Mouse (Mus musculus) cerebellum, adult 11-12 months (tissue): ENCODE data around the gene Ppp1r17.

Experiments
- DNase-seq: peaks from one replicate; pipeline ENCODE4 v3.0.0; 2022

The Ppp1r17 gene

DNA sequence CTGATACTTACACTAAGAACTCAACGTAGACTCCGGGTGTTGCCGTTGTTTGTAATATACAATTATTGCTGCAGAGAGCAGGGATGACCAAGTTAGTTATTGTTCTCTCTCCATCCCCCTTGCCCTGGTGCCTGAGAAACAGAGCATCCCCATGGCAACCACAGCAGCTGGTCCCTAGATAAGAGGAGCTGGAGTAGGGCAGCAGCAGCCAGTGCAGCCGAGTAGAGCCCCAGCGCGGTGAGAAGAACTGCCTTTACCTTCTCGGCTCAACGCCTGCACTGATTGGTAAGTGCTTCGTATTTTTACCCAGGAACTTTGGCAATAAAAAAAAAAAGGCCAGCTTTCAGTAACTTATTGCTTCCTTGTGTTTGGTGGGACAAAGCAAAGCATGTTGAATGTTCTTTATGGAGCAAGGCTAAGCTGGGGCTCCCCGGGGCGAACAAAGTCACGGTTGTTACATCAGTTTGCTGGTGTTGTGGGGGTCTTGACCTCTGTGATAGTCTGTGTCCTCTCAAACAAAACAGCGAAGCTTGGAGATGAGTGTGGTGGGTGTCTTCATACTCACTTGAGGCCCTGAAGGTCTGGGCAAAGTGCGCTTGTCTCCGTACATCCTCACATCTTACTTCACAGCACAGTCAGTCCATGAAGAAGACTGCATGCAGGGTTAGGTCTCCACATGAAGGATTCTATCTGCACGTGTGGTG is at the start of gene Ppp1r17:
TSS of gene Ppp1r17 (plus strand) at position 207 of the 704 bp plus-strand sequence.
- no peak for DNase-seq

- no peak for DNase-seq
Measured at GRCm38 (mm10) chr6:55972998-55973397, 44.3 kb upstream of the Ppp1r17 start.

- no peak for DNase-seq
Measured at GRCm38 (mm10) chr6:55979766-55980165, 37.5 kb upstream of the Ppp1r17 start.

- no peak for DNase-seq
Measured at GRCm38 (mm10) chr6:56008711-56009110, 8.6 kb upstream of the Ppp1r17 start.

DNA sequence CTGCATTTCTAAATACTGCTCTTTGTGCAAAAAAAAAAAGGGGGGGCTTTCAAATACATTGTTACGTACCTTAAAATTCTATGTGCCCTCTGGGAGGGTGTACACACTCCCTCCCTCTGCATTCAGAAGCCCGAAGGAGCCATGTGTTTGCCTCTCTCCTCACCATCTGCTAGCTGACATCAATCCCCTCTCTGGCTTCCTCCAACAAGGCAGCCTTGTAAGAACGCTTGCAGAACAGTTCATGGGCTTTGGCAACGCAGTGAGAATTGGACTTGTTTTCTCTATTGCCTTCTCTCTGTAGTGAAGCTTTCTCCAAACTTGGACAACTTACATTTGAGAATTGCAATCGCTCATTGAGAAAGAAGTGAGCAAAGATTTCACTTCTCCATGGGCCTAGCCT is 4.9 kb upstream of the Ppp1r17 start:
- no peak for DNase-seq

GRCm38 (mm10) chr6:56019632-56020031 is 2.3 kb downstream of the Ppp1r17 start:
- no peak for DNase-seq

GRCm38 (mm10) chr6:56025533-56025932 is 8.2 kb downstream of the Ppp1r17 start:
- no peak for DNase-seq

- no peak for DNase-seq
Measured at GRCm38 (mm10) chr6:56027318-56027717, 10.0 kb downstream of the Ppp1r17 start.

DNA sequence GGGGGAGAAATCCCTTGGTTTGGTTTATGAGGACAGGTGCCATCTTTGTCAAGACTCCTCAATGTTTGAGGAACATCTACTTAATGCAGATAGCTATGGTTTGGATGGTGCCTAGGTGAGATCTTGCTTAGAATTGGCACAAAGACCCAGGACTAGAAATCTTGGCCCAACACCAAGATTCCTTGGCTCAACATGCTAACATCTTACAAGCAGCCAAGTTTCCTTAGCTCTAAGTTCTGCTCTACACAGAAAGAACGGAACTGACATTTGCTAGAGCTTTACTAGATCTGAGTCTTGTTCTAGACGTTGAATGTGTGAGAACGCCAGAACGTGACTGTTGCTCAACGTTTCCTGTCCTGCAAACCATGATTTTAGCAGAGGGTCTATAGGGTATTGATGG is 10.7 kb downstream of the Ppp1r17 start:
- no peak for DNase-seq

DNA sequence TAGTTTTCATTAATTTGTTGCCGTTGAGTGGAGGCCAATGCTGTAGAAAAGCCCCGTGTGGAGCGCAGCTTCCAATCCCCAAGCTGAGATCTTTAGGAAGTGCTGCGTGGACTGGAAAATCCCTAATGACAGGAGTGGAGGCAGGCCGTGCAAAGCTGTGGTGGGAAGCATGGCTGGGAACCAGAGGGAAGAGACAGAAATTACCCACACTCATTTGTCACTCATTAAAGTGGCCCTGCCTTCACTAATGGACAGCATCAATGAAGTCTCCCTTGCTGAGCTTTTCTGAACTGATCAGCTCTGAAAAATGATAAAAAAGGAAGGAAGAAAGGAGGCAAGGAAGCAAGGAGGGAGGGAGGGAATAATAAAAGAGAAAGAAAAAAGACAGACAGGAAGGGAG is 12.7 kb downstream of the Ppp1r17 start:
- DNase-seq: no peak

GRCm38 (mm10) chr6:56032231-56032630 is 14.9 kb downstream of the Ppp1r17 start:
- no peak for DNase-seq

DNA sequence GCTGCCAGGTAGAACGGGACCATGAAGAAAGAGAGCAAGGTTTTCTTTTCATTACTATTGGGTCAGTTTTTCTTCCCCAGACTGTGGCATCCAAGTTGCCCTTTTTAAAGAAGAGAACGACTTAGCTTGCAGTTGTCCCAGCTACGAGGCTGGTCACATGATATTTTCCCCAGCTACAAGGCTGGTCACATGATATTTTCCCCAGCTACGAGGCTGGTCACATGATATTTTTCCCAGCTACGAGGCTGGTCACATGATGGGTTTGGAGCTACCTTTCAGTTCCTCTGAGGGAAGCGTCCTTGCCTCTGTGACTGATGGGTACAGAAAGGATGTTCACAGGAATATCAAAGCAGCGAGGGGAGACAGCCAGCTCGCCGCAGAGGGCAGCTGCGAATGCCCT is 17.8 kb downstream of the Ppp1r17 start:
- DNase-seq: no peak

GRCm38 (mm10) chr6:56039476-56040055 is 22.3 kb downstream of the Ppp1r17 start:
- no peak for DNase-seq

DNA sequence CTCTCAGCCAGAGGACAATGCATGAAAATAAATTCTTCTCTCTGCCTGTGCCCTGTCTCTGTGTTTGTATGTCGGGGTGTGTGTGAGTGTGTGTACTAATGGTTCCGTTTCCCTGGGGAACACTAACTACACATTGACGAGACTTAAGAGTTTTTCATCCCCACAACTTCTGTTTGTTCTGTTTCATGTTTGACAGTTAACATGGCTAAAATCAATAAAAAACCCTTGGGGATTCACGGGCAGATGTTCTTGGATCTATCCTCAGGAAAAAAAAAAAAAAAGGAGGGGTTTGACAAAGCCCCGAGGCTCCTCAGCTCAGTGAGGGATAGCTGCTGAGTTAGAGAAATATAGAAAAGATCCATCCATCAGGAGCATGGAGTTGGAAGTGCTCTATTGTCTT is 27.0 kb downstream of the Ppp1r17 start:
- DNase-seq: no peak

DNA sequence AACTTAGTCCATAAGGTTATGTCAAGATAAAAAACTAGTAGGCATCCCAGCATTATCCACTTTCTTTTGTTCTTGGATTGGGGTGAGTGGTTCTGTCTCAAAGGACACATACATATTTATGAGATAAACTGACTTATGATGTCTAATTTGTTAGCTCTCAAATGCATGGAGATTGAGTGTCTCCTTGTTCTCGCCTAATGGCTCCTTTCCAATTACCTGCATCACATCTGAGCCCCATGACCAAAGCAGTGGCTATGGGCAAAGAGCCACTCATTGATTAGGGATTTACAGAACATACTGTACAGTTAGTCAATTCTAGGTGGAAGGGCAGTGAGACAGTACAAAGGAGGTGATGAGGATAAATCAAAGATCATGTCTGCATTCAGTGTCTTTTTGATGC is 27.4 kb downstream of the Ppp1r17 start:
- DNase-seq: no peak

DNA sequence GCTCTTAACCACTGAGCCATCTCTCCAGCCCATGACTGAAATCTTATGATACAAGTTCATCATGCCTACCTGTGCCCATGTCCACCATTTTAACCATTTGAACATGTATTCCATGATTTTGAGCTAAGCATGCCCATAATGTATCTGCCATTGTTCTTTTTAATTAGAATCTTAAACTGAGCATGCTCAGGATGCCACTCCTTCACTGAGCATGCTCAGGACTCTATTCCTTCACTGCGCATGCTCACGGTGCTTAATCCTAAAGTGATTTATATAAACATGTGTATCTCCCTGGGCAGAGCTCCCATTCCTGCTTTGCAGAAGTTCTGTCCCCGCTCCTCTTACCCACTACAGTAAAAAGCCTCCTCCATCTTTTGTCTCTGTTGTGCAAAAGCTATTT is 31.3 kb downstream of the Ppp1r17 start:
- DNase-seq: no peak

- no peak for DNase-seq
Measured at GRCm38 (mm10) chr6:56049104-56049503, 31.8 kb downstream of the Ppp1r17 start.

DNA sequence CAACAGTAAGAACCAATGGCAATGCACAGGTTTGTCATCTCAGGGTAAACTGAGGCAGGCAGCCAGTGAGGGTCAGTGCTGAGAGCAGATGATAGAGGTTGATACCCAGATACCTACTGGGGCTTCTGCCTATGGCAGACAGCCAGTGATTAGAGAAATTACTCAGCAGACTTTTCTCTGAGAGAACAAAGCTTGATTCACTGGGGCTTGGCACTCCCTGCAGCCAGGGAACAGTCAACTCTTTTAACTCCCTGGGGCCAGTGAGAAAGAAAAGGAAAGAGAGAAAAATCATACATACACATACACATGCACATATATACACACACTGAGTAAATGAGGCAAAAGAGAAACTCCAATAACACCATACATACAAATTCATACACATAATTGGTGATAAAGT is 46.4 kb downstream of the Ppp1r17 start:
- DNase-seq: no peak

DNA sequence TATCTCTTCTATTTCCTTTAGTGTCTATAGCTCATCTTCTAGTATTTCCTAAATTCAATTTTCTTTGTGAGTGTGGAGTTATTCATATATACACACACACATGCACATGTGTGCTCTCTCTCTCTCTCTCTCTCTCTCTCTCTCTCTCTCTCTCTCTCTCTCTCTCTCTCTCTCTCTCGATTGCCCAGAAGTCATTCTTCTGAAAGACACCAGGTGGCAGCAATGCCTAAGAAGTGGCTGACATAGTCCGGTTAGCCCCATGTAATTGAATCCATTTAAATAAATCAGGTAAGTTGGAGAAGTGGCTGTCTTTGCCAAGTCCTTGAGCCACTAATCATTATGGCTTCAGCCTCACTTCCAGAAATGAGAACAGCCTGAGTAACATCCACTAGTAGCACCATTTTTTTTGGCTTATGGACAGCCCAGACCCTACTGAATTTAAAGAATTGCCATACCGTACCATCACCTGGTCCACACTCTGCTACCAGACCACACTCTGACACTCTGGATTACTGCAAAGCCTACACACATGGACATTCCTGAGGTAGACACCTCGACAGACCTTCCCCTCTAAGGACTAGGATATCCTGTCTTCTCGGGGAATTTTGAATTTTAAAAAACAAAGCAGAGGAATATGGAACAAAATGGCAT is 49.5 kb downstream of the Ppp1r17 start:
- peak; percentile 52 for DNase-seq

GRCm38 (mm10) chr6:56068516-56068915 is 51.2 kb downstream of the Ppp1r17 start:
- no peak for DNase-seq

DNA sequence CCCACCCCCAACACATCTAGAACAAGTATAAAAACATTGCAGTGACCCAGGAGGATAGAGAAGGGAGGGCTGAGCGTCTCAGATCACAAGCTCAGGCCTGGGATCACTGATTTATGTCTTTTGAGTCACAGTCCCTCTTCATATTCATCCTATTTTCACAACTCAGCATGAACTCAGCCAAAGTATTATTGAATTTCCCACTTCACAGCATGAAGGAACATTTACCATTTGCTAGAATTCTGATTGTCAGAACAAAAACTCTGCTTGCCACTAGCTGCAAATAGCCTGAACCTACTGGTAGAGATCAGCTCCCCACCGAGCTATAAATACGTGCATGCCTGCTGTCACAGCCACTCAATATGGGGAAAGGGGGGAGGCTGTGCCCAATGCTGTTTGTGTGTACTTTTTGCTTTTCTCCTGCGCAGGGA is 59.1 kb downstream of the Ppp1r17 start:
- peak; percentile 56 for DNase-seq
